Mouse (Mus musculus): Measurements from ENCODE around the gene Pole3.
"Not testable (repeated sequence)": the region's sequence is repeated elsewhere in the genome, so short reads cannot be mapped to it uniquely, and the experiment has no call there.

Pole3 gene

DNA sequence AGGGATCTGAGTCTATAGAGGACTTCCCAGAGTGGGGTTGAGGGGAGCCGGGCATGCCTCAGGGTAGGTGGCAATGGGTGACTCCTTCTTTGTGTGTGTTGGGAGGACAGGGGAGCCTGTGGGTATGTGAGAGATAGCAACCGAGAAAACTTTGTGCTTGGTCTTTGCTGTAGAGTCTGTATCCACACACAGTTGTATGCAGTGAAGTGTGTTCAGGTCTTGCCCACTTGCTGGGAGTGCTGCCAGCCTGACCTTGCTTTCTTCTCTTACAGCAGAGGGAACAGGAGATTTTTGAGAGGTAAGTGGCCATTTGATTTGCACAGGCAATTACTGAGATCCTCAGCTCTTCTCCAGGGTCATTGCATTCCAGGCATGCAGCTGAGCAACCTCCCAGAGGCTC is 37.0 kb downstream of the Pole3 start:
- DNase-seq (ENCODE audit: low read depth, low spot score), result no peak

DNA sequence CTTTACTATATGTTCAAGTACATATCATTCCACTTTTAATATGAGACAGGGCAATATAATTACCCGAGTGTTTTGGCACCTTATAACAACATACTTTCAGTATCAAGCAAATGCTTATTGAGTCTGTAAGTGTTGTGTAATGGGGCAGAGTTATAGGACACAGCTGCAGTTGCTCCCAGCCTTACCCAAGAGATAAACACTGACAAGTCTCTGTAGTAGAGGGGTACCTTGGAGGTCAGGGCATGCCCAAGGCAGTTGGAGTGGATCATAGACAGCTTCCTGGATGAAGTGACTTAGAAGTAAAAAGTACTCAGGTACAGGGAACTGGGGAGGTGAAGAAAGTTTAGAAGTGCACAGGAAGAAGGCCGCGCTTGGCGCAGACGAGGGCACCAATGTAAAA is 37.7 kb downstream of the Pole3 start:
- DNase-seq (ENCODE audit: low read depth, low spot score), result no peak

DNA sequence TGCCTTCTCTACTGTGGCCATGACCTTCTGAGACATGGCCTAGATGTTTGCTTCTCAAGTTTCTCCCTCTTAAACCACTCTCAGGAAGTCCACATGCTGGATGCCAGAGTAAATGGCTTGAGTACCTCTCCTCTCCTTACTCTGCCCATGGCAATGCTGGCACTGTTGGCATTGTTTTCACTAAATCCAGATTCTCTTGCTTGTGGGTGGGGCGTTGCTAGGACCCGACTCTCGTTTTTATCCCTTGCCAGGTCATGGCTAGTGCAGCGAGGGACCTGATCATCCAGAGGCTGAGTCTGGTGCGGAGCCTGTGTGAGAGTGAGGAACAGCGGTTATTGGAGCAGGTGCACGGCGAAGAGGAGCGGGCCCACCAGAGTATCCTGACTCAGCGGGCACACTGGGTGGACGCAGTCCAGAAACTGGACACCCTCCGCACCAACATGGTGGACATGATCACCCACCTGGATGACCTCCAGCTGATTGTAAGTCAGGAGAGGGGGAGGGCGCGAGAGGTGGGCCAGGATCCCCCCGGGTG is 38.6 kb downstream of the Pole3 start:
- no peak for DNase-seq (ENCODE audit: low read depth, low spot score)

DNA sequence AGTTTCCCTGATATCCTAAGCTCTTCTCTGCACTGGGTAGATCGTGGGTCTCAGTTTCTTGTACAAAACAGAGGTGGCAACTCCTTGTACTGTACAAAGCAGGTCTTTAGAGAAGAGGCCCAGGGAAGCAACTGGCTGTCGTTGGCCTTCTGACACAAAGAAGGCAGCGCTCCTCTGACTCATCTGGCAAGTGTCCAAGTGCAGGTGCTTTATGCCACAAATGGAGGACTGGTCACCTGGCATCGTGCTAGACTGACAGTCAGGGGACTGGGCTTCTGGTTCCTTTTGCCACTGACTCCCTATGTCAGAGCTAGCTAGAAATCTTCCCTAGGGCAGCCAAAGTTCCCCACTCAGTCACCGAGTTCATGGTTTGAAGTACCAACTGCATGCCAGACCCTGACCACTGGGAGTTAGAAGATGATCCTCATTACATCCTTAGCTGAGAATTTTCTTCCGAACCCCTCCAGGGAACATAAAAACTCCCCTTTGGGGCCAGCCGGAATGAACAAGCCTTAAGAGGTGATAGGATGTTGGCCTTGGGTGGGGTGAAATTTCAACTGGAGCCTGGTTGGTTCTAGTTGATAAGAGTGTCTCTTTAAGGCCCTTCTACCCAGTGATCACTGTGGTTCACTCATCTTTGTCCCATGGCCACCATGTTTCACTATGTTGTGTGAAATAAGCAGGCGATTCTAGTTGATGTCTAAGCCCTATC is 39.3 kb downstream of the Pole3 start:
- DNase-seq (ENCODE audit: low read depth, low spot score), result peak; percentile 64

DNA sequence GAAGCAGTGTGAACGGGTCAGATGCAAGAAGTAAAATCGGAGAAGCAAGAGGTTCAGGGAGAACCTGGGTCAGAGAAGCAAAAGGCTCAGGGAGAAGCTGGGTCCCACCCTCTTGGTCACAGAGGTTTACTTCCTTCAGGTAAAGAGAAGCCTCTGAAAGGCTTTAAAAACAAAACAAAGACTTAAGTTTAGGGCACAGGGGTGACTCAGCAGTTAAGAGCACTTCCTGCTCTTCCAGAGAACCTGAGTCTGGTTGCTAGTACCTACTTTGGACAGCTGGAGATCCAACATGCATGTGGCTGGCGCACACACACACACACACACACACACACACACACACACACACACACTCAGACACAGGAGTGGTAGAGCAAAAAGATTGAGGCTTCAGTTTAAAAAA is 39.9 kb downstream of the Pole3 start:
- DNase-seq (ENCODE audit: low read depth, low spot score), result peak; percentile 57

DNA sequence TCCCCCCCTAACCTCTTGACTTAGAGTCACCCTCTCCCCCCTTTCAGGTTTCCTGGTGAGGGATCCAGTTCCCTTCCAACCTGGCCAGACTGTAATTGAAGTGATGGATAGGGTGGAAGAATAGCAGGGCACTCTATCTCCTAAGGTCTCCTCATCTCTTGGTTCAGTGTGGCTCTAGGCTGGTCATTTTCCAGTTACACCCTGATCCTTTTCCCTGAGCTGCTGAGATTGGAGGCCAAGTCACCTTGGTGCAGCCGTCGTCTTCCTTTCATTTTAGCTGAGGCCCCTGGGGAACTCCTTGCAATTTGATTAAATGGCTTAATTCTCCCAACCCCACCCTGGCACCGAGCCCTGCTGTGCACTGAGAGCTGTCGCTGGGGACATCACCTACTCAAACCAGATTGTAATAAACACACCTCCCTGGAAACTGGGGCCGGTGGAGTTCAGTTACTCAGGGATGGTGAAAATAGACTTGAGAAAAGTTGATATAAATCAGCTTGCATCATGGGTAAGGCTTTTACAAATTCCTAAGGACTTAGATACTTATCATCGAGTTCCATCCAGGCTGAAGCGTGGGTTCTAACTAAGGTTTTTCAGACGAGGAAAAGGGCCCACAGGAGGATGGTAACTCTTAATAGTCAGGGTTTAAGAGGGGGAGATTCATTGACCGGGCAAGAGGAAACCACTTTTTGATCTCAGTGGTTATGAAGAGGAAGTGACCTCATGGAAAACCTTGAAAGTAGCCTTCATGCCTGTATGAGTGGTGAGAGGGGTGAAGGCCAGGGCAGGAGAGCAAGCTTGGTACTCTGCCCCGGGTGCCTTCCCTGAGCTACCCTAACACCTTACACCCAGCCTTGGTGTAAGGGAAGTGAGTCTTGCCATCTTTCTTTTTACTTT is 43.9 kb downstream of the Pole3 start:
- DNase-seq (ENCODE audit: low read depth, low spot score), result peak; percentile 65

DNA sequence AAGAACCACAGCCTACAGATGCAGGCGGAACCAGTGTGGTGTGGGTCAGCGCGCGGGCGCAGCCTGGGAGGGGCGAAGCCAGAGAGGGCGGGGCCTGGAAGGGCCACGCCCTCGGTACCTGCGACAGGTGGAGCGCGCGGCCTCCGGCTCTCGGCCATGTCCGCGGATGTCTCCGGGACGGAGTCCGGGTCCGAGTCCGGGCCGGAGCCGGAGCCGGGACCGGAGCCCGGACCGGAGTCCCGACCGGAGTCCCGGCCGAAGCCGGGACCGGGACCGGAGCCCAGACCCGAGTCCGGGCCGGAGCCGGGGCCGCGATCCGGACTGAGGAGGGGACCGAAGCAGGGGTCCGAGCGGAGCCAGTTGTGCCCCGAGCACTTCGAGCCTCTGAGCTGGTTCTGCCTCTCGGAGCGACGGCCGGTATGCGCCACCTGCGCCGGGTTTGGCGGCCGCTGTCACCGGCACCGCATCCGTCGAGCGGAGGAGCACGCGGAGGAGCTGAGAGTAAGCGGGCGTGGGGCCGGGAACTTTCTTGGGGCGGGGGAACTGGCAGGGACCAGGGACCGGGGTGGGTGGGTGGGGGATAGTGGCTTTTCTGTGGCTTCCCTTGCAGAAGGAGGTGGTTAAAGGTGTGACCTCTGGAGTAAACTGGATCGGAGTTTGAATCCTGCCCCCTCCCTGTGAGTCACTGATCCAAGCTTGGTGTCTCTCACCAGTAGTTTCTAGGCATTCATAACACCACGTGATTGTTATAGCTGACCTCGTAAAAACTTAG is 44.7 kb downstream of the Pole3 start, which contains the start of gene Bspry:
Gene Bspry, plus strand, starts transcription at position 117 of the 772 bp plus-strand sequence.
- DNase-seq (ENCODE audit: low read depth, low spot score), result no peak

DNA sequence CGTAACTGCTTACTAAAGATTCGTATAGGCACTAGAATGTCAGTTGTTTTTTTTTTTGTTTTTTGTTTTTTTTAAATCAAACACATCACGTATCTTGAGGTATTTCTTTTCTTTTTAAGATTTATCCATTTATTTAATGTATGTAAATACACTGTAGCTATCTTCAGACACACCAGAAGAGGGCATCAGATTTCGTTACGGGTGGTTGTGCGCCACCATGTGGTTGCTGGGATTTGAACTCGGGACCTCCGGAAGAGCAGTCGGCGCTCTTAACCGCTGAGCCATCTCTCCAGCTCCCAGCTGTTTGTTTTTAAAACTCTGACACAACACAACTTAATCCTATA is 45.3 kb downstream of the Pole3 start:
- DNase-seq (ENCODE audit: low read depth, low spot score), result not testable (repeated sequence)

DNA sequence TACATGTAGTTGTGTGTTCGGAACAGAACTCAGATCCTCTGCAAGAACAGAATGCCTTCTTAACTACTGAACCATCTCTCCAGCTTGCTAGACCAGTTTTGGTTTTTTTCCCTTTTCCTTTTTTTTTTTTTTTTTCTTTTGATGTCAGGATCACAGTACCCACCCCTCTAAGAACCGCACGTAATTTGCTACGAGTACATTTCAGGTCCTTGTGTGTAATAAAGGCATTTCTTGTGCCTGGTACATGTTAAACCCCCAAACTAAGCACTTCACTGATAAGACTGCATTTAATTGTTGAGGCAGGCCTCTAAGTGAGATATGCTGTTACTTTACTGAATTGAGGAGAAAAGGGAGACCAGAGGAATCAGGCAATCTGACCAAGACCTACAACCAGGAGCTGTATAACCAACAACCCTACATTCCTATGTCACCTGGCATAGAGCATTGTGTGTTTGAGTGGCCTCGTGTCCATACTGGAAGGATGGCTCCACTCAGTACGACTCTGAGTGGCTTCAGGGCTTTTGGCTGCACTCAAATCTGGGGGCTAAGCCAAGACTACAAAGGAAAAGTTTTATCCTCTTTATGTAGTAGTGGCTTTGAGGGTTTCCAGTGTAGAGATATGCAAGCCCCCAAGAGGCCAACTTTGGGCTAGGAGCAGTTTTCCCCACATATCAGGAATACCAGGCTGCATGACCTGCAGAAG is 47.2 kb downstream of the Pole3 start:
- DNase-seq (ENCODE audit: low read depth, low spot score), result no peak

DNA sequence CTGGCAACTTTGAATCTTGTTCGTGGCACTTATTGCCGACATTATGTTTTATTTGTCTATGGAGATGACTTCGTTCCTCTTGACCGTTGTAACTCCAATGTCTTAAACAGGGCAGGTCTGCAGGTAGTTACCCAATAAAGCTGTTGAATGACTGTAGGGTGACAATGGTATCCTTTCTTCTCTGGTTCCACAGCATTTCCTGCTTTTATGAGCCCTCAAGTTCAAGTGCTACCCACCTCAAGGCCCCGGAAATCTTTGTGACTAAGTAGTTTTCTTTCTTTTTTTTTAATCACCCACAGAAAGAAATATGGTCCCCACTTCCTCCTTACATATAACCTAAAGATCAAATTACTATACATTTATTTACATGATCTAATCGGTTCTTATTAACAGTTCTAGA is 49.1 kb downstream of the Pole3 start:
- no peak for DNase-seq (ENCODE audit: low read depth, low spot score)

DNA sequence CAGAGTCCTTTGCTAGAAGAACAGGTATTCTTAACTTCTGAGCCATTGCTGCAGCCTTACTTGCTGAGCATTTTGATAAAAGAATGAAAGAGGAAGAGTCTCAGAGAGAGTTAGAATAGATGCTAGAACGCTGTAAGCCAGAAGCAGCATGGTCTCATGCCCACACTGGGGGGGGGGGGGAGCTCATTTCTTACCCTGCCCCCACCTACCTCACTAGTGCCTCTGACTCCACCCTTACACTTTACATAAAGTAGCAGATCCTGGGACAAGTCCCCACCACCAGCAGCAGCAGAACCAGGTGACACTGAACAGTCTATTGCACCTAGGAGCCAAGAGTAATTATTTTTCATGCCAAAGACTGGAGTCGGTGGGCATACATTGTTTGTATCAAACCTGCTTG is 49.7 kb downstream of the Pole3 start:
- no peak for DNase-seq (ENCODE audit: low read depth, low spot score)
